ENCODE assay signal across 18 mouse cellular contexts in the genomic region with DNA sequence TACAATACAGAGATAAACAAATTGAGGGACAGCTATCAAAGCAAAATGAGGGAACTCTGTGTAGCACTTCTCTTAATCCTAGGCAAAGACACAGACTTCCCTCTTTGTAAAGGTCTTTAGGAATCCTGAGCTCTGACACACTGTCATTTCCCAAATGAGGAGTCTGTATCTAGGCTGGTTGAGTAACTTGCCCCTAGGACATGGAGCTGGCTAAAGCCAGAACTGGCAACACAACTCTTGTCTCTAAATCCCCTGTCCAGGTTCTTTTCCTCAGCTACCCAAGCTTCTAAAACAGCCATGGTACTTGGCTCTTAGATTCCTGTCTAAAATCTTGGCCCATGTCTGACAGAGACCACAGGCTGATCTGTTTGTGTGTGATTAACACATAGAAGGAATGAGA.
"Had no signal": no experiment of that assay in that cellular context is flagged by ENCODE, and none has a peak within 500 bp of the region (broad histone marks: within the 10 kb centered on the region; RNA-seq: fewer than 3 reads in every experiment).

No protein-coding gene starts in this region.

- H3K4me3 ChIP-seq: midbrain, embryonic 10.5 days; midbrain, embryonic 12.5 days; myocyte; neural tube, embryonic 12.5 days; stomach, embryonic 15.5 days had no signal

- DNase-seq: lung, adult 18-20 months; lung, embryonic 14.5 days; lung, postnatal 10 days; lung, postnatal 4 days; midbrain, embryonic 14.5 days; right cerebral cortex, postnatal 14 days; right cerebral cortex, postnatal 4 days; spleen, adult 18-20 months; thymus, adult 2 months; thymus, postnatal 25 days; thymus, postnatal 4 days had no signal

- H3K27ac ChIP-seq: midbrain, embryonic 10.5 days; midbrain, embryonic 12.5 days; neural tube, embryonic 12.5 days; stomach, embryonic 15.5 days; stomach, postnatal 0 days had no signal

- ATAC-seq: midbrain, embryonic 16.5 days had no signal
